Mouse (Mus musculus) liver, embryonic 14.5 days (tissue): ENCODE results near the gene Ppcs.

Source experiments
- CTCF ChIP-seq: IDR thresholded peaks from 2 replicates; pipeline ENCODE4 v1.5.1; 2016; ENCODE audit warnings: antibody characterized with exemption, low read depth, control low read depth
- EP300 ChIP-seq: IDR thresholded peaks from 2 replicates; pipeline ENCODE4 v1.6.1; 2016; ENCODE audit warnings: antibody characterized with exemption, low read depth

DNA sequence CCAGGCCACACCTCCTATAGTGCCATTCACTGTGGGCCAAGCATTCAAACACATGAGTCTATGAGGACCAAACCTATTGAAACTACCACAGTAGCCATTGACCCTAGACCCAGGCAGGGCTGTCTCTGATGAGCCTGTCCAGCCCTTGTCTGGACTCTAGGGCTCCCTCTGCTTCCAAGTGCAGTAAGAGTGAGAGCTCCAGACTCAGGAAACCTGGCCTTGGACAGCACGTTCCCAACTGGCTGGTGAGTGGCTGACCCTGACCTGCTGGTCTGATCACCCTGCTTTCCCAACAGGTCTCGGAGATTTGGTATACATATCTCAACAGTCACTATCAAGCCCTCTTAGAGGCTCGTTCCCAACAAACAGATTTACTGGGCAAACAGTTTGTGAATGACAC, 25.6 kb upstream of the Ppcs start:
- TF ChIP-seq EP300 (no peak), CTCF (no peak)
